Mouse (Mus musculus) kidney, adult 2 months (tissue): ENCODE data around the gene Ccl8.

Source experiments
- CTCF ChIP-seq: fragments of 200-500 bp; conservative IDR thresholded peaks from 2 replicates; pipeline ENCODE4 v1.5.1; 2011; ENCODE audit warnings: low read depth, mild to moderate bottlenecking, control low read depth, low read length, moderate library complexity, mixed read lengths; ENCODE audit not compliant: insufficient read depth, insufficient read length
- POLR2A ChIP-seq: fragments of 200-500 bp; IDR thresholded peaks from one replicate; pipeline ENCODE4 v1.6.1; 2011; ENCODE audit warnings: low read depth, low read length, control low read depth

DNA sequence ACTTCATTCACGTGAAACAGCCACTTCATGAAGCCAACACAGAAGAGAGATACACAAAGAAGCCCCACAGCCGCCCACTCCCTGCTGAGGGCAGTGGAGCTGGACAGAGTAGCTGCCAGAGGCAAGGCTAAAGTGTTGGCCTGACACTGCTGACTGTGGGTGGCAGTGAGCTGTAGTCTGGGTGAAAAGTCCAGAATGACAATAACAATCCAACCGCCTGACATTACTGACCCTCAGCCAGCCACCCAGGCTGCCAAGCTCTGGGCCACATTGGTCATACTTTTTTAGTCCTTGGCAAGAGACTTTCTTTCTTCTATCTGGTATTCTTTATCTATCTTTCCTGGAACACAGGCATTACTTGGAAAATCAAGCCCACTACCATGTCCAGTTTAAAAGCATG lies 43.9 kb upstream of the Ccl8 start:
- TF ChIP-seq CTCF (no peak), POLR2A (no peak)
